Mouse (Mus musculus): ENCODE measurements around the gene Nip7. TPM values are rescaled to one million over a fixed set of nuclear protein-coding genes. Genes with fewer than 3 reads are reported as not detected.

The Nip7 gene
- polyA plus RNA-seq, 2 experiments, result 28.8 to 55.8 TPM

GRCm38 (mm10) chr8:107065511-107066496 is 9.1 kb downstream of the Nip7 start, which contains the start of gene Tmed6:
Gene Tmed6 (minus strand): TSS chr8:107065644.
- Histone ChIP-seq H3K4me3 (ENCODE audit: insufficient read depth in 1 of 2, low read depth in 2 of 2, low read length in 2 of 2) (no peak within 1 kb of the TSS), H3K9ac (replicated peaks) (no peak within 1 kb of the TSS), H3K9me3 (ENCODE audit: control insufficient read depth, low read length) (no peaks in the 10 kb centered on the region), H3K4me2 (ENCODE audit: low read depth) (no peak within 1 kb of the TSS), H3K36me3 (replicated peaks; ENCODE audit: control insufficient read depth, insufficient read depth, low read depth) (peaks cover 4% of the 10 kb centered on the region; the same call in 1 of the 2 replicates), H3K27me3 (ENCODE audit: control insufficient read depth, insufficient read depth, low read length) (no peaks in the 10 kb centered on the region), H3K4me1 (replicated peaks; ENCODE audit: control insufficient read depth in 2 of 2, insufficient read depth in 2 of 2, low read length in 1 of 2) (peaks cover 0 to 2% of the 10 kb centered on the region in 2 experiments; a peak in 2 of 4 replicates), H3K27ac (no peak within 1 kb of the TSS)
- DNase-seq (ENCODE audit: low read depth in 3 of 3, low spot score in 3 of 3) (peak in 2 of 3 experiments; percentile 67), ATAC-seq (ENCODE audit: insufficient read depth) (peak; percentile 76)
- TF ChIP-seq CTCF (IDR thresholded peaks at IDR 0.05; ENCODE audit: low read depth), result no peak
- TF ChIP-seq EP300 (IDR thresholded peaks at IDR 0.05; ENCODE audit: low read depth), result no peak
- 43% methylated on average over 17 of the region's 17 CpGs for WGBS (ENCODE audit: insufficient replicate concordance)

GRCm38 (mm10) chr8:107073706-107074105 is 17.0 kb downstream of the Nip7 start:
- Histone ChIP-seq H3K36me3 (replicated peaks; ENCODE audit: control insufficient read depth, insufficient read depth, low read depth) (peaks cover 28% of the 10 kb centered on the region), H3K9me3 (ENCODE audit: control insufficient read depth, low read length) (no peaks in the 10 kb centered on the region), H3K4me1 (replicated peaks; ENCODE audit: control insufficient read depth in 2 of 2, insufficient read depth in 2 of 2, low read length in 1 of 2) (no peaks in the 10 kb centered on the region), H3K27ac (no peak overlapping the region), H3K4me2 (ENCODE audit: low read depth) (no peak overlapping the region), H3K9ac (replicated peaks) (no peak overlapping the region), H3K4me3 (ENCODE audit: insufficient read depth in 1 of 2, low read depth in 2 of 2, low read length in 2 of 2) (no peak overlapping the region), H3K27me3 (ENCODE audit: control insufficient read depth, insufficient read depth, low read length) (no peaks in the 10 kb centered on the region)
- ATAC-seq (ENCODE audit: insufficient read depth) (no peak), DNase-seq (ENCODE audit: low read depth in 3 of 3, low spot score in 3 of 3) (no peak)
- 65% methylated on average over 4 of the region's 4 CpGs for WGBS (ENCODE audit: insufficient replicate concordance)
- TF ChIP-seq CTCF (IDR thresholded peaks at IDR 0.05; ENCODE audit: low read depth), result no peak
- no peak for TF ChIP-seq EP300 (IDR thresholded peaks at IDR 0.05; ENCODE audit: low read depth)

DNA sequence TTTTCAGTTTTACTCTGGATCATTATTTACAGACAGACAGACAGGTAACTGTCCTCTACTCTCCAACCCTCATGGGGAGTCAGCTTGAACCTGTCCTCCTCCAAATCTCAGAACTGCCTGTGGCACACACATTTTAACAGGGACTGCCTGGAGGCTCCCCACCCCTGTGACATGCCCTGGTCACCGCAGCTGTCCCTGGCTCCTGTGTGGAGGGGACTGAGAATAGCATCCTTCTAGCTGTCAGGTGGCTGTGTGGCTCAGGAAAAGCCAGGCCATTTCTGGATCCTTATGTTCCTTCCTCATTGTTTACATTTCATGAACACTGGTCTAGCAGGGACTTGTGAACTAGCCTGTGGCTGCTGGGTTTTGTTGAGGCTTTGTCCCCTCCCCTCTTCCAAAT is 17.5 kb downstream of the Nip7 start:
- H3K4me3 ChIP-seq (ENCODE audit: insufficient read depth in 1 of 2, low read depth in 2 of 2, low read length in 2 of 2), result no peak overlapping the region
- DNase-seq (ENCODE audit: low read depth in 3 of 3, low spot score in 3 of 3) (no peak), ATAC-seq (ENCODE audit: insufficient read depth) (no peak)
- no peak overlapping the region for H3K27ac ChIP-seq
- H3K27me3 ChIP-seq (ENCODE audit: control insufficient read depth, insufficient read depth, low read length), result no peaks in the 10 kb centered on the region
- no peaks in the 10 kb centered on the region for H3K4me1 ChIP-seq (replicated peaks; ENCODE audit: control insufficient read depth in 2 of 2, insufficient read depth in 2 of 2, low read length in 1 of 2)
- H3K36me3 ChIP-seq (replicated peaks; ENCODE audit: control insufficient read depth, insufficient read depth, low read depth), result peaks cover 30% of the 10 kb centered on the region
- H3K4me2 ChIP-seq (ENCODE audit: low read depth), result no peak overlapping the region
- no peak overlapping the region for H3K9ac ChIP-seq (replicated peaks)
- TF ChIP-seq CTCF (IDR thresholded peaks at IDR 0.05; ENCODE audit: low read depth), result no peak
- no peak for TF ChIP-seq EP300 (IDR thresholded peaks at IDR 0.05; ENCODE audit: low read depth)
- 79% methylated on average over 1 of the region's 1 CpGs for WGBS (ENCODE audit: insufficient replicate concordance)
- no peaks in the 10 kb centered on the region for H3K9me3 ChIP-seq (ENCODE audit: control insufficient read depth, low read length)

DNA sequence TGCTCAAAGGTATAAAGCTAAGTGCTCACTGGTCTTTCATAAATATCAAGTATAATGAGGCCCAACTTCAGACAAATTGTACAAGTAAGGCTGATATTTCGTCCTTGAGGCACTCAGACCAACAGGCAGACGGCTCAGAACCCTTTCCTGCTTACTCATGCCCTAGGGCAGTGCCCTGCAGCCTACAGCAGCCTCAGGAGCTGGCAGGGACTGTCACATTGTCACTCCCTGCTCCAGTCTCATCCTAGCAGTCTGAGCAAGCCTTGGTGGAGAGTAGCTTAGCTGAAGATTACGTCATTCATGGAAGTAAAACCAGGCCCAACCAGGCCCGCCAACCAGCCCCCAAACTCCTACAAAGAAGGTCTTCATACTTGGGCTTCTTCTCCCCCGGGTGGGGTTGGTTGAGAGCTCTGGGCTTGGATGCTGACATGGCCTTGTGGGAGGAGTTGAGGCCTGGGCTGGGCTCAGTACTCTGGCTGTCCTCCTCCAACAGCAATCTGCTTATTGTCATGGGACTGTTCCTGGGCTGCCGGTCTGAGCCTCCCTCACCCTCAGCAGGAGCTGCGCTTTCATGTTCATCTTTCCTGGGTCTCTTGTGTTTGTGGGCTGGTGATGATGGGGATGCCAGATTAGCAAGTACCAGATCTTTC is 19.7 kb downstream of the Nip7 start:
- Histone ChIP-seq H3K9ac (replicated peaks) (no peak overlapping the region), H3K36me3 (replicated peaks; ENCODE audit: control insufficient read depth, insufficient read depth, low read depth) (peaks cover 39% of the 10 kb centered on the region), H3K4me1 (replicated peaks; ENCODE audit: control insufficient read depth in 2 of 2, insufficient read depth in 2 of 2, low read length in 1 of 2) (no peaks in the 10 kb centered on the region), H3K27me3 (ENCODE audit: control insufficient read depth, insufficient read depth, low read length) (no peaks in the 10 kb centered on the region), H3K4me3 (ENCODE audit: insufficient read depth in 1 of 2, low read depth in 2 of 2, low read length in 2 of 2) (no peak overlapping the region), H3K27ac (no peak overlapping the region), H3K9me3 (ENCODE audit: control insufficient read depth, low read length) (no peaks in the 10 kb centered on the region), H3K4me2 (ENCODE audit: low read depth) (no peak overlapping the region)
- no peak for ATAC-seq (ENCODE audit: insufficient read depth)
- 81% methylated on average over 7 of the region's 7 CpGs for WGBS (ENCODE audit: insufficient replicate concordance)
- TF ChIP-seq EP300 (IDR thresholded peaks at IDR 0.05; ENCODE audit: low read depth) (no peak), CTCF (IDR thresholded peaks at IDR 0.05; ENCODE audit: low read depth) (no peak)
- DNase-seq (ENCODE audit: low read depth in 3 of 3, low spot score in 3 of 3), result no peak

- Histone ChIP-seq H3K9ac (replicated peaks) (no peak overlapping the region), H3K4me3 (ENCODE audit: insufficient read depth in 1 of 2, low read depth in 2 of 2, low read length in 2 of 2) (no peak overlapping the region), H3K27me3 (ENCODE audit: control insufficient read depth, insufficient read depth, low read length) (no peaks in the 10 kb centered on the region), H3K27ac (no peak overlapping the region), H3K4me2 (ENCODE audit: low read depth) (no peak overlapping the region), H3K9me3 (ENCODE audit: control insufficient read depth, low read length) (no peaks in the 10 kb centered on the region), H3K36me3 (replicated peaks; ENCODE audit: control insufficient read depth, insufficient read depth, low read depth) (peaks cover 16% of the 10 kb centered on the region), H3K4me1 (replicated peaks; ENCODE audit: control insufficient read depth in 2 of 2, insufficient read depth in 2 of 2, low read length in 1 of 2) (no peaks in the 10 kb centered on the region)
- peak; percentile 76 for TF ChIP-seq CTCF (IDR thresholded peaks at IDR 0.05; ENCODE audit: low read depth)
- no peak for TF ChIP-seq EP300 (IDR thresholded peaks at IDR 0.05; ENCODE audit: low read depth)
- ATAC-seq (ENCODE audit: insufficient read depth), result no peak
- no peak for DNase-seq (ENCODE audit: low read depth in 3 of 3, low spot score in 3 of 3)
- 90% methylated on average over 17 of the region's 17 CpGs for WGBS (ENCODE audit: insufficient replicate concordance)
Observed at GRCm38 (mm10) chr8:107085358-107085757, 28.7 kb downstream of the Nip7 start.
